Mouse (Mus musculus) spleen, adult 2 months (tissue): ENCODE measurements around the gene Dpp6. TPM values are rescaled to one million over a fixed set of nuclear protein-coding genes. Genes with fewer than 3 reads are reported as not detected.

Experiments used
- DNase-seq, 2 experiments: peaks; one replicate each; pipeline versions ENCODE4 v3.0.0 to v3.0.0-alpha.2; 2012 to 2021; ENCODE audit warnings: low spot score in 2 of 2, low read depth in 1 of 2
- H3K27ac ChIP-seq: fragments of 200-500 bp; 2 replicates; pipeline ENCODE4 v1.5.1; 2012; ENCODE audit warnings: low read length, inconsistent platforms; ENCODE audit not compliant: insufficient read depth
- H3K27me3 ChIP-seq: fragments of 200-500 bp; 2 replicates; pipeline ENCODE4 v1.6.1; 2012; ENCODE audit warnings: mild to moderate bottlenecking, moderate library complexity, low read length, inconsistent platforms; ENCODE audit not compliant: control insufficient read depth, insufficient read depth
- H3K36me3 ChIP-seq: fragments of 200-500 bp; 2 replicates; pipeline ENCODE4 v1.6.1; 2012; ENCODE audit warnings: mild to moderate bottlenecking, low read length, inconsistent platforms; ENCODE audit not compliant: control insufficient read depth, insufficient read depth
- H3K4me1 ChIP-seq: fragments of 200-500 bp; 2 replicates; pipeline ENCODE4 v1.6.1; 2011; ENCODE audit warnings: inconsistent platforms; ENCODE audit not compliant: control insufficient read depth, insufficient read depth, insufficient read length
- H3K4me3 ChIP-seq: fragments of 200-500 bp; 2 replicates; pipeline ENCODE4 v1.5.1; 2011; ENCODE audit warnings: mild to moderate bottlenecking, inconsistent platforms; ENCODE audit not compliant: insufficient read depth, insufficient read length; ENCODE audit errors: extremely low read depth
- CTCF ChIP-seq: fragments of 200-500 bp; IDR thresholded peaks from 2 replicates; pipeline ENCODE4 v1.5.1; 2011; ENCODE audit warnings: mild to moderate bottlenecking, inconsistent platforms; ENCODE audit not compliant: insufficient read depth, insufficient read length, insufficient replicate concordance; ENCODE audit errors: extremely low read depth
- POLR2A ChIP-seq: fragments of 200-500 bp; IDR thresholded peaks from 2 replicates; pipeline ENCODE4 v1.6.1; 2011; ENCODE audit warnings: low read depth, low read length, inconsistent platforms
- WGBS: fragments of 180-500 bp; shearing (Covaris S2); methylation state at CpG from one replicate; pipeline ENCODE4 v1.1.7; 2018; 5-methylcytosine and 5-hydroxymethylcytosine counted together
- polyA plus RNA-seq: library from polyadenylated mRNA; depleted of rRNA; stranded (reverse); fragments of >200 nt; gene quantifications from 2 replicates; pipeline ENCODE4 v1.2.3, GENCODE M21; 2012

Dpp6 gene
- polyA plus RNA-seq, 1 experiment = 0.11 TPM

DNA sequence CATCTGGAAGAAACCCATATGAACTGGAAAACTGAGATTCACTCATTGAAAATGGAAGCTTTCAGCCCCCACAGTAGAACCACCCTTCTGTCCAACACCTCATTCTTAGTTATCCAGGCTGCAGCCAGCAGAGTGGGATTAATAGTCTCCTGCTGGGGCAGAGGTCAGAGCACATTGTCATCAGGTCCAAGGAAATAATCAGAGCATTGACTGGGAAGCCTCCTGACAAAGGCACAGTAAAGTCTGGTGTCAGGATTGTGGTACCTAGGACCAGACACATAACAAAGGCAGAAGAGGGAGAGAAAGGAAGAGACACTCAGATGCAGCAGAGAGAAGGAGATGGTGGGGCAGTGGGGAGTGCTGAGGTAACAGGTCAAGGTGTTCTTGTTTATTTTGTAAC, 93.3 kb downstream of the Dpp6 start:
- Histone ChIP-seq H3K36me3 (no peaks in the 10 kb centered on the region), H3K27me3 (no peaks in the 10 kb centered on the region)
- no peak for TF ChIP-seq CTCF
- no peak for TF ChIP-seq POLR2A

DNA sequence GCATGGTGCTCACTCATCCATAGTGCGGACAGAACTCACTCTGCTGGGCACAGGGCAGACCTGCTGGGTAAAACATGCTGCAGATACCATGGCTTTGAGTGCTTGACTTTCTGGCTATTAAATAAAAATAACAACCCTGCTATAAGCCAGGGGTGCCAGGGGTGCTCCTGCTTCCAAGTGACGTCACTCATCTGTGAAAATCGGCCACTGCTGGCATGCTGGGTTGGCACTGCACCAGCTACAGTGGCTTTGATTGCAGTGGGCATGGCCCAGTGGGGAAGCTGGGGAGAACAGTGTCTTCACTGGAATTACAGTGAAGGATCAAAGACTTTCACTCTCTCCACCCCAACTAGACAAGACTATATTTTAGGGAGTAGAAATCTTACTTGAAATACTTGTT, 95.0 kb downstream of the Dpp6 start:
- Histone ChIP-seq H3K27me3 (no peaks in the 10 kb centered on the region), H3K4me1 (no peaks in the 10 kb centered on the region), H3K36me3 (no peaks in the 10 kb centered on the region), H3K27ac (no peak overlapping the region), H3K4me3 (no peak overlapping the region)
- TF ChIP-seq CTCF = no peak
- TF ChIP-seq POLR2A = no peak
- no peak for DNase-seq
- whole genome bisulfite sequencing = 89% methylated on average over 3 of the region's 3 CpGs

More for the DNA sequence above, 93.3 kb downstream of the Dpp6 start:
- no peaks in the 10 kb centered on the region for H3K4me1 ChIP-seq
- no peak for DNase-seq
- H3K27ac ChIP-seq = no peak overlapping the region
- no peak overlapping the region for H3K4me3 ChIP-seq

DNA sequence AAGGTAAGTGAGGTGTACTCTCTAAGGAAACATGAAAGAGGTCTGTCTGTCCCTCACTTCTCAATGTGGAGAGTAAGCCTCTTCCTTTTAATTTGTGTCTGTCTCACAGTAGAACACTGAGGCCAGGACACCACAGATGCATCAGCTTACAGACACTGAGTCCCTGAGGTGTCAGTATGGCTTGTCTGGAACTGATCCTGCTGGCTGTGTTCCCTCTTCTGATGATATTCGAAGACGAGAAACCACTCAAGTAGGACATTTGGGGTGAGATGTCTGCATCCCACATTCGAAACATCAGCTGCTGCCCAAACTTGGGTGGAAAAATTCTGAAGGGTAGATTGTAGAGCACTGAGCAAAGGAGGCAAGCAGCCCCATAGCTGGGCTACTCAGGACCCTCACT, 101.8 kb downstream of the Dpp6 start:
- Histone ChIP-seq H3K27me3 (no peaks in the 10 kb centered on the region), H3K27ac (no peak overlapping the region), H3K36me3 (no peaks in the 10 kb centered on the region), H3K4me1 (no peaks in the 10 kb centered on the region), H3K4me3 (no peak overlapping the region)
- no peak for DNase-seq
- WGBS = 79% methylated on average over 3 of the region's 3 CpGs
- TF ChIP-seq CTCF (no peak), POLR2A (no peak)

DNA sequence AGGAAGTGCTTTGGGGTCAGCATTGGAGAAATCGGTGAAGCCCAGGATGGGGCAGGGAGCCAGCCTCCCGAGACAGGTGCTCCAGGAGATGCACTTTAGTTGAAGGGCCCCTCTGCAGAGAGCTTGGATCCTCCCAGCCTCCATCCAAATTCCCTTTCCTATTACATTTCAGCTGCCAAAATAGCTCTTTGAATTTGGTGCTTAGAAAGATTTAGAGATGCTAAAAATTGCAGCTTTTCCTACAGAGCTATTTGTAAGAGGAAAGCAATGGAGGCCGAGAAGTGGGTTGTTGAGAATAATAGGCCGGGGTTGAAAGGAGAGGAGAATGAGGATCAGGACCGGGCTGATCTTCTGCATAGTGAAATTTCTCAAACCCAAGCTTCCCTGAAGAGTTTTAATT, 107.5 kb downstream of the Dpp6 start:
- Histone ChIP-seq H3K27ac (no peak overlapping the region), H3K27me3 (no peaks in the 10 kb centered on the region), H3K36me3 (no peaks in the 10 kb centered on the region), H3K4me3 (no peak overlapping the region), H3K4me1 (no peaks in the 10 kb centered on the region)
- 84% methylated on average over 5 of the region's 5 CpGs for WGBS
- TF ChIP-seq CTCF = no peak
- no peak for TF ChIP-seq POLR2A
- DNase-seq = no peak

DNA sequence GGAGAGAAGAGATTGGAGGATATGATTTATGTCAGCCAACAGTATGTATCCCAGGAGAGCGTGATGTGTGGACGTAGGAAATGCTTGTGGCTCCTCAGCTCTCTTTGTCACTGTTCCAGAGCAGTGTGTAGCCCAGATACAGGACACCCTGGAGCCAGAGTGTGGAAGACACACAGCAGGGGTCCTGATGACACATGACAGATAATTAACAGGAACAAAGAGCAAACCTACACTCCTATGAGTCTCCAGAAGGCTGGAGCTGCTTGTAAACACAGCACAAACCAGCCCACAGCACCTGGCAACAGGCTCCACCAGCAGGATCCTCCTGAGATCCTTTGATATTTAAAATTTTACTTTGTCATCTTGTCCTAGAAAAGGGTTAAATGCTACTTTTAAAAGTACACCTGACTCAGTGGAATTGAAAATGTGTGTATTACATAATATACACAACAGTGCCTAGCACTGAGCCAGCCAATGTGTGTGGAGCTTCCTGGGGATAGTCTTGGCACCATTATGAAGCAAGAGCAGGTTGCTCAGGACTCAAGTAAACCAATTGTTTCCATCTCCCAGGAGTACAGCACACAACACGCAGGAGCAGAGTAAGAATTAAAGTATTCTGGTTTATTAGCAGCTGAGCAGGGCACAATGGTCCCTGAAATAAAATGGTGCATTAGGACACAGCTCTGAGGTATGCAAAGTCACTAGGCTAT, 115.6 kb downstream of the Dpp6 start:
- WGBS = 62% methylated on average over 3 of the region's 3 CpGs
- TF ChIP-seq POLR2A = no peak
- no peak for TF ChIP-seq CTCF

DNA sequence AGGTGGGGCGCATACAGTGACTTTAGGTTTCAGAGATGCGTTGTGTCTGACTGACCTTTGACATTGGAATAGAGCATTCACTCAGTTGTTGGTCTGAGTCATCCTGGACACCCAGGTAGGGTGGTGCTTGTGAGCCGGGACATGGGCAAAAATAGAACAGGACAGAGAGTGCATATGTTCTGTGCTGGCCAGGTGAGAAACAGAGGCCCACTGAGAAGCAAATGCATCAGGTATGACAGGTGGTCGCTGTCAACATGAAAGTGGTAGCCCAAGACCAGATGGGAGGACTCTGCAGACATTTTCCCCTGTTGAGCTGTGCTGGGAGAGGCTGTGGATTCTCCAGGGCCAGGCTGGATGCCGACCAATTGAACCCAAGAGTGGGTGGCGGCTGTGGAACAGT, 117.9 kb downstream of the Dpp6 start:
- no peak overlapping the region for H3K4me3 ChIP-seq

More for the DNA sequence above, 115.6 kb downstream of the Dpp6 start:
- H3K4me3 ChIP-seq = no peak overlapping the region
- H3K36me3 ChIP-seq = no peaks in the 10 kb centered on the region
- H3K27ac ChIP-seq = no peak overlapping the region
- DNase-seq = no peak
- H3K4me1 ChIP-seq = no peaks in the 10 kb centered on the region
- no peaks in the 10 kb centered on the region for H3K27me3 ChIP-seq

DNA sequence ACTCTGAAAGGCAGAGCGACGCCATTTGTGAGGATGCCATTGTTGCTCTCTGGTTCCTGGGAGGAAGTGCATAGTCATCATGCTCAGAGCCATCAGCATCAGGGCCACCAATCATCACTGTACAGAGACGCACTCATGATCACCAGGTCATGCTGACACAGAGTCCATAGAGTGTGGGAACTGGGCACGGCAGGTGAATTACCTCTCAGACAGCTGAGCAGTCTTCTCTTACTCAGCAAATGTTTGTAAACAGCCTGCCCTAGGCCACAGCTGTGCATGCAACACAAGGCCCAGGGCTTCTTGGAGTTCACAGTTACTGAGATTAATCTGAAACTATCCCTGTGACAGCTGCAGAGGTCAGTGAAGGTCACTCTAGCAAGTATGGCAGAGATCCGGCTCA, 124.5 kb downstream of the Dpp6 start:
- no peak overlapping the region for H3K4me3 ChIP-seq
- H3K4me1 ChIP-seq = no peaks in the 10 kb centered on the region
- no peak for TF ChIP-seq CTCF
- TF ChIP-seq POLR2A = no peak
- no peaks in the 10 kb centered on the region for H3K27me3 ChIP-seq
- H3K36me3 ChIP-seq = no peaks in the 10 kb centered on the region
- no peak overlapping the region for H3K27ac ChIP-seq
- DNase-seq = no peak
- 83% methylated on average over 5 of the region's 5 CpGs for WGBS

More for the DNA sequence above, 117.9 kb downstream of the Dpp6 start:
- H3K4me1 ChIP-seq = no peaks in the 10 kb centered on the region
- TF ChIP-seq POLR2A (no peak), CTCF (no peak)
- no peak overlapping the region for H3K27ac ChIP-seq
- no peak for DNase-seq
- WGBS = 77% methylated on average over 6 of the region's 6 CpGs
- no peaks in the 10 kb centered on the region for H3K36me3 ChIP-seq
- H3K27me3 ChIP-seq = no peaks in the 10 kb centered on the region
